Mouse (Mus musculus) MEL-GATA-1-ER (cell line): ENCODE data around the gene Urad.

ENCODE experiments used
- DNase-seq: peaks from one replicate; pipeline ENCODE4 v3.0.0-alpha.2; 2012; ENCODE audit warnings: low read depth; ENCODE audit errors: extremely low read depth

The Urad gene

DNA sequence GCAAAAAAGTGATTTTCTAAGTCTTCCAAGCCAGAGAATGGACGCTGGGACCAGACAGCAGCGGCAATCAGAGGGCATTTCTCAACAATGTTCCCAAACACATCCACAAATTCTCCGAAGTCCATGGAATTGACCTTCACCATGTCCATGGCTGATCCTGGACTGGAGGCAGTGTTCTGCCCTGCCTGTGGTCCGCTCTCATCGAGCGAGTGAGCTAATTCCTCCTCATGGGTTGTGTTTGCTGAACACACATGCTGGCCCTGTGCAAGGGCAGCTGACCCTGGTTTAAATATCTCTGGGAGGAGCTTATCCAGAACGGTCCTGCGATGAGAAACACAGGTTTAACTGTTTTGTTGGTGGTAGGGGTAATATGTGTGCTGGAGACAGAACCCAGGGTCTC lies at the start of gene Urad:
Urad (minus strand) TSS at position 258 of the 400 bp plus-strand sequence.
- DNase-seq = no peak

DNA sequence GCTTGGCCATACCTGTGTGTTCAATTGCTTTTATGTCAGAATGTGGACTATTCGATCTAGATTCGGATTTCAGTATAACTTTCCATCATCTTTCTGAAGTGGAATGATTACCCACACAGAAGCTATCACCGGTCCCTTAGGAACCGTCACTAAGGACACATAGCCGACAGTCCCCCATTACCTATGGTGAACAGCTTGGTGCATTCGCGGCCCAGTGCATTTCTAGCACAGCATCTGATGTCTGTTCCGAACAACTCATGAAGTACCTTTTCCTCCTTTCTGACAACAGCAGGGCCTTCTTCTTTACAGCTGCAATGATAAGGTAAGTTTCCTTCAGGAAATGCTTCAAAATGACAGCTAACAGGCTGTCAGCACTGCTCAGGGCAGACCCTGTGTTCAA lies 48.0 kb upstream of the Urad start:
- DNase-seq = no peak

DNA sequence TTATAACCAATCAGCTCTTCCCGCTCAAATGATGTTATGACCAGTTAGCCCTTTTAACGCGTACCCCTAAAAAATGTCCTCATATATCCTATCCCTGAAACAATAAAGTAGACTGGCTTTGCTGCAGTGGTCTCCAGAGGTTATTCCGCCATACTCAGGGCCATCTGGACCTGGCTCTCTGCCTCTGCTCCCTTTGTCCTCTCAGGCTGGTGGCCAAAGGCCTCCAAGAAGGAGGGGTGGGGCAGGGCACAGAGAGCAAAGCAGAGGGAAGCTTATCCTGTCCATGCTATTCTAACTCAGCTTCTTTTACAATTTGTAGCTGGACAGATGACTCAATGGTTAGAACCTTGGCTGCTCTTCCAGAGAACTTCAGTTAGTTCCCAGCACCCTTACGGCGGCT lies 46.0 kb upstream of the Urad start:
- no peak for DNase-seq

DNA sequence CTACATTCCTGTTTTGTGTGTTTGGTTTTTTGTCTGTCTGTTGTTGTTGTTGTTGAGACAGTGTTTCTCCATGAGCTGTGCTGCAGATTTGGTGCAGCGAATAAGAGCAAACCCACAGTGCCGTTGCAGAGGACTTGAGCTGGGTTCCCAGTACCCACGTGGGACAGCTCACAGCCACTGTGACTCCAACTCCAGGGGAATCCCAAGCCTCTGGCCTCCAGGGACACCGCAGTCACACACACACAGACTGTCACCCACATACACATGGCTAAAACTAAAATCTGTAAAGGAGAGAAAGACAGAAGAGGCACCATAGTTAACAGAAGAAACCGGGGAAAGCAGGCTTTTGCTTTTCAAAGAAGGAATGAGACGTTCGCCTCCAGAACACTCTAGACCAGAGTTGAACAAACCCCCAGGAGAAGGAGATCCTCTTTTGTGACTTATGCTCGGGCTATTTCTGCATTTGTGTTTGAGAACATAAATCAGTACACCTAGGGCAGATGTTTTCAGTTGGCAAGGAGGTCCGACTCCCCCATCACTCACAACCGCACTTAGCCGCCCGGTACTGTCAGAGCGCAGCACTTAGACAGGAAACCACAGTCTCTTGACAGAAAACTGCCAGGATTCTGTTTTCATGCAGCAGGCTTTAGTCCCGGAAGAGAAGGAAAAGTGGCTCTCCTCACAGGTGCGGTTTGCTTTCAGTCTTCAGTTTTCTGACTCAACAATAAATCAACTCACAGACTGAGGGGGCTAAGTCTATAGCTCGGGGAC lies 43.9 kb upstream of the Urad start:
- no peak for DNase-seq

DNA sequence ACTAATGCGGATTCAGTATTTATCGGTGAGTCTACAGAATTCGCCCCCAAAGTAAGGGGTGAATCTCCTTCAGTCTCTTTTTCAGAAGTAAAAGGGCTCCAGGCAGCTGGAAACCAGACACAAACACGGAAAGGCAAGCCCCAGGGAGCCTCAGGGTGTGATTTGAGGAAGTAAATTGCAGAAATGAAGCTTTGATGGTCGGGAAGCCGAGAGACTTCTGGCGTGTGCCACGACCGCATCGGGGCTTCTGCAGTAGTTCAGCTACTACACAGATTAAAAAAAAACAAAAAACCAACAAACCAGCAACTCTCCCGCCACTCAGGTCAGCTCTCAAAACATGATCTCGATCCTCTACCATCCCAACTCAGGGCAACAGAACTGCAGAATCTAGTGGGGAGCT lies 40.8 kb upstream of the Urad start:
- DNase-seq = peak; percentile 46

DNA sequence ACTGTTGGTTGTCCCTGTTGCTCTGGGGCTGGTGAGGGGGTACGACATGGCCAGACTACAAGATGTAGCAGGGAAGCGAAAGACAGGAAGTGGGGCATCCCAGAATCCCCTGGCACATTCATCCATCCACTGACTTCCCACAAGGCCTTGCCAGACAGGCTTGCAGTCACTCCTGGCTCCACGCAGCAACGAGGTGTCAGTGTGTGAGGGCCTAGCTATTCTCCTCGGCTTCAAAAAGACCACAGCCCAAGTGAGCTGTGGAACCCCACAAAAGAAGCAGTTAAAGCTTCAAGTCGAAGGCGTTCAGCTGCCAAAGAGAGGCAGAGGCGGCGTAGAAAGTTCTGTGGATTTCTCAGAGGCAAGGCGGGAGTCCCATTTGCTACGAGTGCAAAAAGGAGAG lies 36.2 kb upstream of the Urad start:
- no peak for DNase-seq

DNA sequence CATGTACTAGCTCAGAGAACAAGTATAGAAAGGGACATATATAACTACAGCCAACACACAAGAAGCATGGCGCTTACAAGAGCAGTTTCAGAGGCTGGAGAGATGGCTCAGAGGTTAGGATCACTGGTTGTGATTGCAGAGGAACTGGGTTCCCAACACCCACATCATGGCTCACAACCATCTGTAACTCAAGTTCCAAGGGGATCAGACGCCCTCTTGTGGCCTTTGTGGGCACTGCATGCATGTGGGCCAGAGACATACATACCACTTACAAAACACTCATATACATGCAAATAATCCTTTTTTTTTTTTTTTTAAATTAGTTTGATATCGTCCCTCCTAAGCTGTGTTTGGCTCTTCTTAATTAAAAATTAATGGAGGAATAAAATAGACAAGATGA lies 35.3 kb upstream of the Urad start:
- peak; percentile 60 for DNase-seq

DNA sequence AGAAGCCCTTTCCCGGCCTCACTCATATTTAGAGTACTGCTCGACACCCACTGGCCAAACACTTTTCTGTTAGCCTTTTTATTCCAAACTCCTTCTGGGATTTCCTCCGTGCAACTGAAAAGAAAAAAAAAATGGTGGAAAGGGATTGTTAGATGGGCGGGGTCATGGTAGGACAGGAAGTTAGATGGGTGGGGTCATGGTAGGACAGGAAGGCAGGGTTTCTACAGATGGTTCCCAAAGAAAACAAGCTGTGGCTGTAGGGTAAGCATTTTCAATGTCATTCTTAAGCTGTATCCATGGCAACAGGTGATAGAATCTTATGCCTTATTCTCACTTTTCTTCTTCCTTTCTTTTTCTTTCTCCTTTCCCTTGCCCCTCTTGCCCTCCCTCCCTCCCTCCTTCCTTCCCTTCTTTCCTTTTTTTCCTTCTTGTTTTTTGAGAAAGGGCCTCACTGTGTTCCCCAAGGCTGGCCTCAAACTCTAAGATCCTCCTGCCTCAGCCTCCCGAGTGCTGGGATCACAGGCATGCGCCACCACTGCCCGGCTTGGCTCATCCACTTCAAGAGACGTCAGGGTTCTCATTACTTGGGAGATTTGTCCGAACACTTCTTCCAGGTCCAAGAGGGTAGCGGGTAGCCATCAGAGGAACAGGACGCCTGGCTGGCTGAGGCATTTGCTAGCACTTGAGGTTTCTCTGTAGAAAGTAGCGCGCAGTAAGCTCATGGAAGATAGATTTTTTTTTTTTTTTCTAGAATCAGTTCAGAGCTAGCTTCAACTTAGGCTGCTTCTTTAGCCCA lies 34.2 kb upstream of the Urad start:
- no peak for DNase-seq

DNA sequence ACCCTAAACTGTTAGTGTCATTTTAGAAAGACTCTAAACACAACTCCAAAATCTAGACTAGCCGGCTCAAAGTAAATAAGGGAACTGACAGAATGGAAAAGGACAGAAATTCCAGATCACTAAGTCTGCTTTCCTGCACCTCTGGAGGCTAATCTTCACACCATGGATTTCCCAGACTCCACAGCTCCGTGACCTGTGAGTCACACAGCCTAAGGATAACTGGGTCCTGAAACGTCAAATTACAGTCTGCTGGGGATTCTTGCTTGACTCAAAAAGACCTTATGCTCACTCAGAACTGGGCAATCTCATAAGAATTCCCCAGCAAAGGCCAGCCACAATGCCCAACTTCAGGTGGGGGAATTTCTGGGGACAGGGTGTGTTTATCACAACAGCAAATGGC lies 33.5 kb upstream of the Urad start:
- no peak for DNase-seq

DNA sequence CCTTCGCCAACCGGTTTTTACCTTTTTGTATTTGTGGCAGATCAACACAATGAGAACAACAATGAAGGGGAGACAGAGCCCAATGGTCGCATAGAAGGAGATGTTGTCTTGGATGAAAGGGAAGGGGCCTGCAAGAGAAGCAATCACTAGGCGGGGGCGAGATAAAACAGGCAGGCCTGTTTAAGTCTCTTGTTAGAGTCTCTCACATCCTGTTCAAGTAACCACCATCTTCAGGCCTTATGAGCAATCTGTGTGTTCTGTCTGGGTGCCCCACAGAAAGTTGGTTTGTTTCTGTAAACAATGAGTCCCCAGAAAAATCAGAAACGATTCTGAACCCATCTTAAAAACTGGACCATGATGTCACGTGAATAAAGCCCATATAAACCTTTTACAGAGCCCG lies 32.7 kb upstream of the Urad start:
- no peak for DNase-seq

DNA sequence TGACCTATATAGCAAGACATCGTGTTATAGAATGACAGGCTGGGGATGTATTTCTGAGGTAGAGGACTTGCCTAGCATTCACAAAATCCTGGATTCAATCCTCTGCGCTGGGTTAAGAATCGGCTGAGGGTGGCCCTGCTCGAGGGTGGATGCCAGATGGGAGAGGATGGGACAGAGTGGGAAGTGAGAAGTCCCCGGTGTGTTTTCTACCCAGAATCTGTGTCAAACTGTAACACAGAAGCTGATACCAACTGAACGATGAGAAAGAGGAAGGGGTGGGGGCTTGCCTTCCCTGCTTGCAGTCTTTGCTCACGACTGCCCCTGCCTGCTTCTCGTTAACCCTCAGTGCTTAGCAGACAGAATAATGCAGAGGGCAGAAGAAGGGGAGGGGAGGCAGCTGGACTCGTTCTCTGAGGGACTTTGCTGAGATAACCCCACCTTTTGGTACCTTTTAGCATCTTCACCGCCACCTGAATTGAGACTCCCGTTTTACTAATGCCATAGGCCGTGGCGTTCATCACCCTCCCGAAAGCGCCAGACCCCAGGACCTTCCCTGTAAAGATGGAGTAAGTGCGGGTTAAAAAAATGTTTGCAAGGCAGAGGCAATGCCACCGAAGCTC lies 32.0 kb upstream of the Urad start:
- DNase-seq = no peak

DNA sequence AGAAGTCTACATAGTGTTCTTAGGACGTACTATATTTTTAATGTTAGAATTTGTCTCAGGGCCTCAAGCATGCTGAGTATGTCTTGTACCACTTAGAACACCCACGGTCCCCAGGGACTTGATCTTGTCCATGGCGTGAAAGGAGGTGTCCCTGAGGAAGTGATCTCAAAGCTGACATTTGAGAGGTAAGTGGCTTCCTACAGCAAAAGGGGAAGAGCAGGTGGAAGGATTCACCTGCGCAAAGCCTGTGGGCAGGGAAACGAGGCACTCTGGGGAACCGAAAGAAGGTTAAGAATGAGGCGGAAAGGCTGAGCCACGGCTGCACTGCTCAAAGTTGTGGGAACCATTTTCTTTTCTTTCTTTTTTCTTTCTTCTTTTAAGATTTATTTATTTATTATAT lies 29.7 kb upstream of the Urad start:
- DNase-seq = no peak

DNA sequence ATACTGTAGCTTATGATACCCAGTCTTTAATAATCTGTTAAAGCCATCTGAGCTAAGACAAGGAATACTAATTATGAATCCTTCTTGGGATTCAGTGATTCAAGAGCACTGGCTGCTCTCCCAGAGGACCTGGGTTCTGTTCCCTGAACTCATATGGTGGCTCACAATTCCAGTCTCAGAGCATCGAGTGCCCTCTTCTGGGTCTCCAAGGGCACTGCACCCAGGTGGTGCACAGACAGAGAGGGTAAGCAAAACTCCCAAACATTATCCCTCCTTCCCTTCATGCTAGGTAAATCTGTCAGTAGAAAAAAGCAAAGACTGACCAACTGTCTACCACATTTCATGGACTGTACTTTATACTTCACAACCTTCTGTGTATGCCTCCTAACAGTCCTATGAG lies 23.7 kb upstream of the Urad start:
- DNase-seq = peak; percentile 6

DNA sequence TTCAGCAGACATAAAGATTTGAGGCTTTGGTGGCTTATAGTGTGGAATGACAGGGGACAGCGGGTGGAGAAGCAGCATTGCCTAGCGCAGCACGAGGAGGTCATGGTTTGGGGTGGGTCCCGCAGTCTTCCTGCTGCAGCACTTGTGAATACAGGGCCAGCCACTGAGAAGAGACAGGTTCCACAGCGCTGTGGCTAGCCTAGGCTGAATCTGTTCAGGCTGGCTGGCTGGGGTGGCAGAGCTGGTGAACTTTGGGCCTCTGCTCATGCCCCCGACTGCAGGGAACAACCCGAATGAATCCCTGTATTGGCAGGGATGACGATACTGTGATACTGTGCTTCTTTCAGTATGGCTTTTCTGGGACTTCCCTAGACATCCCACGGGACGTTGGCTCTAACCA lies 21.7 kb upstream of the Urad start:
- no peak for DNase-seq

DNA sequence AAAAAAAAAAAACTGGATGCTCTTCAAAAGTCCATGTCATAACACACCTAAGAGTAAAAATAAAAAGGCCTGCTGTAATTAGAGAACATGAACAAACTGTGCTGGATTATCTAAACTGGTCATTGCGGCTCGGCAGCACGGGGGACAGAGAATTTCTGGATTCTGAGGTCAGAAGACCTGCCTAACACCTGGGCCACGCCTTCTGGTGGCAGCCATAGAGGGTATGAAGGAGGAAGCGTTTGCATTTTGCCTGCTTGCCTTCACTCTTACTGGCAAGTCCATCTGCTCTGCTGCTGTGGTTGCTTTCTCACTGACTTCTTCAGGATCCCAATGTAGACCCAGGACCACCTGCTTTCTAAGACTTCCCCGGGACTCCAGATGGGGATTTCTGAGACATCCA lies 20.7 kb upstream of the Urad start:
- DNase-seq = no peak

DNA sequence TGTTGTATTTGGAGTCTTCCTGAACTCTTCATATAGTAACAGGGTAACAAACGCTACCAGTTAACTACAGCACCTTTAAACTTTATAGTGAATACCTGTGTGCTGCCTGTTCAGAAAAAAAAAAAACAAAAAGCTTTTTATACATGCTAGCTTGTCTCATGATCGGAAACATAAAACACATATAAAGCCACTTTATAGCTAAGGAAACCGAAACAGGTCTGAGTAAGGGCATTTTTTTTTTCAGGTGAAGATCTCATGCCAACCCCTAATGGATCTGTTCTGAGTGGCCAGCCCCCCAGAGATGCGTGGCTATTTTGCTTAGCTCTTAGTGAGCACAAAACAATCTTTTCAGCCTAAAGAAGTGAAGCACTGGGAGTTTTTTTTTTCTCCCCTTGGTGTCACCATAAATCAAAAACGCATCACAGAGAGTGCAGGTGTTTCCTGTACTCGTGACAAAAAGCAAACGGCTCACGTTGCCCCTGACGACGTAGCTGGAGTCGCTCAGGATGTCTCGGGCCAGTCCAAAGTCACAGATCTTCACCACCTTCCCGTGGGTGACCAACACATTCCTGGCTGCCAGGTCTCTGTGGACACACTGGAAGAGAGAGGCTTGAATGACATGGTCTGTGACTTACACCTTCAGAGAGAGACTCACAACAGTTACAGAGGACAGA lies 18.6 kb upstream of the Urad start:
- no peak for DNase-seq

DNA sequence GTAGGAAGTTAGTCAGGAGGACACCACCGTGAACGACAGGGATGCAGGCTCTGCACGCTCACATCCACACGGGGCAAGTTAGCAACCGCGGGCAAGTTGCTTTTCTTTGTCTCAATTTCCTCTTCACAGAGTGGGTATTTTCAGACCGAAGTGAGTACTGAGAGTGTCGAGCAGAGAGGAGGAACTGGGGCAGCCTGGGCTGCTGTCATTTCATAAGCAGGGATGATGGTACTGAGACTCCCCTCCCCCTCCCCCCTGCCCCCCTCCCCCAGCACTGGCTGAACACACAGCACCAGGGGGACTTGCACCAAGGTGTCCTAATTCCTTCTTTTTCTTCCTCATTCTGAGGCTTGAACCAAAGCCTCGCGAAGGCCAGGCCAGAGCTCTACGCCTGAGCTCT lies 17.3 kb upstream of the Urad start:
- no peak for DNase-seq

DNA sequence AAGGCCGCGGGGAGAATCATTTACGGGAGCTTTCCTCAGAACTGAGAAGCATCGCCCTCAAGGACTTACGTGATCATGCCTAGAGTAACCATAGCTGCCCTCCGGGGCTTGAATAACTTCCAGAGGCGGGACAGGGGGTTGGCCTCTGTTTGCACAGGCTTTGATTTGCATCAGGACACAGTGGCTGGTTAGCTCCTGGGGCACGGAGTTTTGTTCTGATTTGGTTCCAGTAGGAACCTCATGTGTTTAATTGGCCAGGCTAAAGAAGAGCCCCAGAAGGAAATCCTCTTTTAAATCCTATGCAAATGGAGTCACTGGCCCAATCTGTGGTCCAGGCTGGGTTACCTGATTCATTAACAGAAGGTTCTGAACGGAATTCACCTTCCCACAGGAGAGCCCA lies 16.7 kb upstream of the Urad start:
- no peak for DNase-seq

DNA sequence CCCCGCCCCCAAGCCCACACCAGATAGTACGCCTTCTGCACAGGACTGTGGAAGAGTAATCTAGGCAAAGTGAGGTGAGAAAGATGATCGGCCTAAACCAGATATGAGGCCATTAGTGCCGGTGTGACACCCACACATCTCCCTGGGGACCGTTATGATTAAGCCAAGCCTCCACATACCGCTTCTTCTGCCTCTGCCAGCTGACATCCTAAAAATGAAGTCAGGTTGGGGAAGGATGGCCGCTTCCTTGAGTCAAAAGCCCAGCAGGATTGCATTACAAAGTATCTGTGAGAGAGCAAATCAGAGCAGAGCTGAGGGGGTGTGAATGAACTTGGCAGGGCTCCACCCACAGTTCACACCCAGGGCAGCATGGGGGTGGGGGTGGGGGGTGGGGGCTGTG lies 10.5 kb upstream of the Urad start:
- DNase-seq = no peak

DNA sequence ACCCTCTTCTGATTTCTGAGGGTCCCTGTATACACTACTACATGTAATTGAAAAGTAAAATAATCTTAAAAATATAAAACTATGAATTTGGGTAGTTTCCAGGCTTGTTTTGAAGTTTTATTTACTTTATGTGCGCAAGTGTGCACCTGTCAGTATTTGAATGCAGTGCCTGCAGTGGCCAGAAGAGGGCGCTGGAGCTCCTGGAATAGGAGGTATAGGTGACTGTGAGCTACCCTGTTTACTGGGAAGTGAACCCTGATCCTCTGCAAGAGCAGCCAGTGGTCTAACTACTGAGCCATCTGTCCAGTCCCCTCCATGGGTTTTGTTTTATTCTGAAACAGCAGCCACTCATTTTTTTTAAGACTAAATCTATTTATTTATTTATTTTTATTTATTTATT lies 9.3 kb upstream of the Urad start:
- peak; percentile 39 for DNase-seq

DNA sequence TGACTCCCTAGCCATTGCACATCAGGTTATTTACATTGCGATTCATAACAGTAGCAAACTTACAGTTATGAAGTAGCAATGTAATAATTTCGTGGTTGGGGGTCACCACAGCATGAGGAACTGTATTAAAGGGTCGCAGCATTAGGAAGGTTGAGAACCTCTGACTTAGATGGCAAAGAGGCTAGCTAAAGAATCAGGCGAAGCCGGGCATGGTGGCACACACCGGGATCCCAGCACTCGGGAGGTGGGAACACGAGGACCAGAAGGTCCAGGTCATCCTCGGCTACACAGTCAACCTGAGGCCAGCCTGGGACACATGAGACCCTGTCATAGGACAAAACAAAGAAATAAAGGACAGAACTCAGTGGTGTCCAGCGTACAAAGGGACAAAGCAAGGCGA lies 7.7 kb upstream of the Urad start:
- no peak for DNase-seq

DNA sequence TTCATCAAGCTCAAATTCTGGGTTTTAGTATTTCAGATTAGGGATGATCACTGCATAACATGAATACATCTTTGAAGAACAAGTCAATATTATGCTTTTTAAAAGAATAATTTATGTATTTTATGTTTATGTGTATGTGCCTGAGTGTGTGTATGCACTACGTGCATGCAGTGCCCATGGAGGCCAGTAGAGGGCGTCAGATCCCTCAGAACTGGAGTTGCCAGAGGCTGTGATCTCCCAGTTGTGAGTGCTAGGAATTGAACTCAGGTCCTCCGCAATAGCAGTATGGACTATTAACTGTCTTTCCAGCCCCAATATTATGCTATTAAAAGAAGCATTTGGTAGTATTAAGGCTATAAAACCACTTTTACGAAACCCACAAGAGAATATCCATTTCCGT lies 5.4 kb upstream of the Urad start:
- no peak for DNase-seq
